Mouse (Mus musculus) myocyte (in vitro differentiated cells): Measurements from ENCODE around the gene Tlr2.

Source experiments
- CEBPB ChIP-seq: IDR thresholded peaks from 2 replicates; pipeline ENCODE4 v1.6.1; 2011; ENCODE audit warnings: mild to moderate bottlenecking, moderate library complexity; ENCODE audit not compliant: poor library complexity, insufficient read depth, severe bottlenecking
- E2F4 ChIP-seq: IDR thresholded peaks from one replicate; pipeline ENCODE4 v1.6.1; 2011; ENCODE audit warnings: mild to moderate bottlenecking, control low read depth, moderate library complexity; ENCODE audit not compliant: insufficient read depth
- MAX ChIP-seq: IDR thresholded peaks from one replicate; pipeline ENCODE4 v1.6.1; 2011; ENCODE audit warnings: low read depth, mild to moderate bottlenecking, control low read depth
- MYOD1 ChIP-seq, 3 experiments: IDR thresholded peaks; one replicate each; pipeline ENCODE4 v1.6.1; 2011; ENCODE audit warnings: control low read depth in 2 of 3, low read depth in 2 of 3, mild to moderate bottlenecking in 2 of 3, moderate library complexity in 1 of 3; ENCODE audit not compliant: insufficient read length in 2 of 3, control insufficient read depth in 1 of 3
- MYOG ChIP-seq, 3 experiments: IDR thresholded peaks; one replicate each; pipeline ENCODE4 v1.6.1; 2011; ENCODE audit warnings: control low read depth in 2 of 3, low read depth in 2 of 3, mild to moderate bottlenecking in 2 of 3; ENCODE audit not compliant: insufficient read length in 2 of 3, control insufficient read depth in 1 of 3, insufficient read depth in 1 of 3
- POLR2A ChIP-seq: IDR thresholded peaks from one replicate; pipeline ENCODE4 v1.6.1; 2011; ENCODE audit warnings: low read depth, mild to moderate bottlenecking, control low read depth, moderate library complexity; ENCODE audit not compliant: insufficient read length
- POLR2AphosphoS2 ChIP-seq: IDR thresholded peaks from one replicate; pipeline ENCODE4 v1.6.1; 2011; ENCODE audit warnings: low read depth, control low read depth; ENCODE audit not compliant: insufficient read length
- REST ChIP-seq: IDR thresholded peaks from one replicate; pipeline ENCODE4 v1.6.1; 2011; ENCODE audit warnings: mild to moderate bottlenecking, control low read depth, moderate library complexity; ENCODE audit not compliant: insufficient read depth, insufficient read length
- SRF ChIP-seq: IDR thresholded peaks from one replicate; pipeline ENCODE4 v1.6.1; 2011; ENCODE audit warnings: low read depth; ENCODE audit not compliant: control insufficient read depth, insufficient read length
- TCF12 ChIP-seq: IDR thresholded peaks from one replicate; pipeline ENCODE4 v1.6.1; 2011; ENCODE audit warnings: mild to moderate bottlenecking, control low read depth; ENCODE audit not compliant: poor library complexity, insufficient read depth, severe bottlenecking
- TCF3 ChIP-seq: IDR thresholded peaks from one replicate; pipeline ENCODE4 v1.6.1; 2011; ENCODE audit warnings: low read depth, control low read depth; ENCODE audit not compliant: insufficient read length
- USF1 ChIP-seq: IDR thresholded peaks from one replicate; pipeline ENCODE4 v1.6.1; 2011; ENCODE audit warnings: low read depth, mild to moderate bottlenecking, control low read depth, moderate library complexity

- TF ChIP-seq E2F4 (no peak), USF1 (no peak), POLR2A (no peak), POLR2AphosphoS2 (no peak), TCF12 (no peak), SRF (no peak), MYOD1 (IDR thresholded peaks at IDR 0.05; ENCODE audit: control insufficient read depth in 1 of 3, insufficient read length in 2 of 3, low read depth in 2 of 3) (no peak), REST (no peak), MAX (no peak), CEBPB (no peak), TCF3 (no peak), MYOG (IDR thresholded peaks at IDR 0.05; ENCODE audit: control insufficient read depth in 1 of 3, insufficient read depth in 1 of 3, insufficient read length in 2 of 3, low read depth in 2 of 3) (no peak)
Observed at GRCm38 (mm10) chr3:83841095-83841850, at the start of gene Tlr2.
